Mouse (Mus musculus) MEL (cell line): ENCODE data around the gene Ambn. TPM values are rescaled to one million over a fixed set of nuclear protein-coding genes. Genes with fewer than 3 reads are reported as not detected.
"Not testable (repeated sequence)": the region's sequence is repeated elsewhere in the genome, so short reads cannot be mapped to it uniquely, and the experiment has no call there.

Experiments used
- DNase-seq: peaks from one replicate; pipeline ENCODE4 v3.0.0; 2011; ENCODE audit warnings: low read depth, low spot score
- H3K27ac ChIP-seq: 2 replicates; pipeline ENCODE4 v1.5.1; 2012; ENCODE audit warnings: low read depth, mild to moderate bottlenecking, control low read depth, low read length, moderate library complexity; ENCODE audit not compliant: control insufficient read depth
- H3K27me3 ChIP-seq, 2 experiments: fragments of 150-350 bp in 1 of 2; sonication (generic) in 1 of 2; 2 replicates each; pipeline ENCODE4 v1.6.1; 2012; ENCODE audit warnings: low read length in 2 of 2, mild to moderate bottlenecking in 2 of 2, improper control_type of control experiment in 1 of 2, moderate library complexity in 1 of 2; ENCODE audit not compliant: insufficient read depth in 2 of 2, control insufficient read depth in 1 of 2
- H3K36me3 ChIP-seq, 2 experiments: 2 replicates each; pipeline ENCODE4 v1.6.1; 2012 to 2014; ENCODE audit warnings: low read length in 2 of 2, improper control_type of control experiment in 1 of 2, inconsistent platforms in 1 of 2, mild to moderate bottlenecking in 1 of 2; ENCODE audit not compliant: insufficient read depth in 2 of 2, control insufficient read depth in 1 of 2
- H3K4me1 ChIP-seq, 2 experiments: fragments of 150-350 bp in 1 of 2; sonication (generic) in 1 of 2; 2 replicates each; pipeline ENCODE4 v1.6.1; 2012; ENCODE audit warnings: low read length in 2 of 2, improper control_type of control experiment in 1 of 2, mild to moderate bottlenecking in 1 of 2; ENCODE audit not compliant: insufficient read depth in 2 of 2, control insufficient read depth in 1 of 2
- H3K4me3 ChIP-seq, 2 experiments: fragments of 150-350 bp in 1 of 2; sonication (generic) in 1 of 2; 2 replicates each; pipeline ENCODE4 v1.5.1; 2012; ENCODE audit warnings: low read depth in 2 of 2, low read length in 2 of 2, mild to moderate bottlenecking in 2 of 2, moderate library complexity in 2 of 2, control low read depth in 1 of 2, improper control_type of control experiment in 1 of 2; ENCODE audit not compliant: control insufficient read depth in 1 of 2, insufficient read depth in 1 of 2
- H3K79me2 ChIP-seq: 2 replicates; pipeline ENCODE4 v1.6.1; 2012; ENCODE audit warnings: mild to moderate bottlenecking, low read length, moderate library complexity; ENCODE audit not compliant: control insufficient read depth, poor library complexity, insufficient read depth
- H3K9ac ChIP-seq: 2 replicates; pipeline ENCODE4 v1.6.1; 2012; ENCODE audit warnings: low read depth, mild to moderate bottlenecking, control low read depth, low read length, moderate library complexity; ENCODE audit not compliant: control insufficient read depth, poor library complexity, severe bottlenecking
- H3K9me3 ChIP-seq: fragments of 150-350 bp; sonication (generic); replicated peaks from 2 replicates; pipeline ENCODE4 v1.6.1; 2012; ENCODE audit warnings: mild to moderate bottlenecking, low read length, improper control_type of control experiment, moderate library complexity; ENCODE audit not compliant: insufficient read depth
- CHD2 ChIP-seq: IDR thresholded peaks from 2 replicates; pipeline ENCODE4 v1.6.1; 2011; ENCODE audit warnings: low read length, improper control_type of control experiment
- E2F4 ChIP-seq: IDR thresholded peaks from 2 replicates; pipeline ENCODE4 v1.6.1; 2011; ENCODE audit warnings: low read depth, low read length, improper control_type of control experiment, borderline replicate concordance
- EP300 ChIP-seq, 2 experiments: IDR thresholded peaks; 2 replicates each; pipeline ENCODE4 v1.6.1; 2011; ENCODE audit warnings: improper control_type of control experiment in 2 of 2, low read length in 2 of 2, low read depth in 1 of 2, mild to moderate bottlenecking in 1 of 2
- GATA1 ChIP-seq: IDR thresholded peaks from 2 replicates; pipeline ENCODE4 v1.6.1; 2011; ENCODE audit warnings: low read depth, low read length, improper control_type of control experiment
- HCFC1 ChIP-seq: IDR thresholded peaks from 2 replicates; pipeline ENCODE4 v1.6.1; 2012; ENCODE audit warnings: low read depth, mild to moderate bottlenecking, inconsistent platforms, low read length, improper control_type of control experiment, moderate library complexity
- JUND ChIP-seq: IDR thresholded peaks from 2 replicates; pipeline ENCODE4 v1.6.1; 2011; ENCODE audit warnings: low read depth, mild to moderate bottlenecking, improper control_type of control experiment, low read length
- MAZ ChIP-seq: IDR thresholded peaks from 2 replicates; pipeline ENCODE4 v1.6.1; 2012; ENCODE audit warnings: low read depth, mild to moderate bottlenecking, inconsistent platforms, low read length, improper control_type of control experiment
- POLR2A ChIP-seq, 2 experiments: IDR thresholded peaks; 2 replicates each; pipeline ENCODE4 v1.6.1; 2011 to 2012; ENCODE audit warnings: low read length in 2 of 2, mild to moderate bottlenecking in 2 of 2, control low read depth in 1 of 2, improper control_type of control experiment in 1 of 2, low read depth in 1 of 2, moderate library complexity in 1 of 2; ENCODE audit not compliant: control insufficient read depth in 1 of 2, insufficient read depth in 1 of 2, poor library complexity in 1 of 2
- RAD21 ChIP-seq: IDR thresholded peaks from 2 replicates; pipeline ENCODE4 v1.6.1; 2011; ENCODE audit warnings: mild to moderate bottlenecking, low read depth, low read length, improper control_type of control experiment
- SIN3A ChIP-seq: IDR thresholded peaks from 2 replicates; pipeline ENCODE4 v1.6.1; 2012; ENCODE audit warnings: low read length, improper control_type of control experiment, inconsistent platforms
- SMC3 ChIP-seq: IDR thresholded peaks from 2 replicates; pipeline ENCODE4 v1.6.1; 2011; ENCODE audit warnings: low read depth, low read length, improper control_type of control experiment
- TAL1 ChIP-seq: IDR thresholded peaks from 2 replicates; pipeline ENCODE4 v1.6.1; 2012; ENCODE audit warnings: mild to moderate bottlenecking, inconsistent platforms, low read length, moderate library complexity, mixed read lengths
- TBP ChIP-seq: IDR thresholded peaks from 2 replicates; pipeline ENCODE4 v1.8.0; 2011; ENCODE audit warnings: low read depth, low read length, improper control_type of control experiment
- TCF12 ChIP-seq: IDR thresholded peaks from 2 replicates; pipeline ENCODE4 v1.6.1; 2014; ENCODE audit warnings: low read depth, mild to moderate bottlenecking, inconsistent platforms, low read length, improper control_type of control experiment, moderate library complexity
- UBTF ChIP-seq: IDR thresholded peaks from 2 replicates; pipeline ENCODE4 v1.6.1; 2012; ENCODE audit warnings: low read depth, mild to moderate bottlenecking, inconsistent platforms, low read length, improper control_type of control experiment, moderate library complexity, borderline replicate concordance; ENCODE audit not compliant: insufficient read depth
- ZC3H11A ChIP-seq: IDR thresholded peaks from 2 replicates; pipeline ENCODE4 v1.6.1; 2012; ENCODE audit warnings: low read depth, mild to moderate bottlenecking, inconsistent platforms, low read length, improper control_type of control experiment
- ZKSCAN1 ChIP-seq: IDR thresholded peaks from 2 replicates; pipeline ENCODE4 v1.6.1; 2012; ENCODE audit warnings: low read depth, mild to moderate bottlenecking, inconsistent platforms, low read length, improper control_type of control experiment, moderate library complexity
- ZMIZ1 ChIP-seq: IDR thresholded peaks from 2 replicates; pipeline ENCODE4 v1.6.1; 2012; ENCODE audit warnings: low read depth, mild to moderate bottlenecking, inconsistent platforms, low read length, improper control_type of control experiment, moderate library complexity
- ZNF384 ChIP-seq: IDR thresholded peaks from 2 replicates; pipeline ENCODE4 v1.6.1; 2012; ENCODE audit warnings: low read depth, mild to moderate bottlenecking, inconsistent platforms, low read length, improper control_type of control experiment
- polyA plus RNA-seq, 2 experiments: library from polyadenylated mRNA; stranded (reverse) in 1 of 2; unstranded in 1 of 2; fragments of >175 nt in 1 of 2; fragments of >200 nt in 1 of 2; gene quantifications; 2 replicates each; pipeline versions ENCODE4 v1.2.1 to v1.2.4; 2012; ENCODE audit warnings: low replicate concordance in 2 of 2, low read depth in 1 of 2; ENCODE audit not compliant: insufficient read length in 2 of 2, insufficient read depth in 1 of 2, missing spikeins in 1 of 2
- total RNA-seq: library from RNA; depleted of rRNA; stranded (reverse); fragments of 300-350 nt; gene quantifications from 2 replicates; pipeline ENCODE4 v1.2.3, GENCODE M21; 2012; rRNA removed

Ambn gene
- total RNA-seq: not detected in 2 replicates
- not detected for polyA plus RNA-seq

DNA sequence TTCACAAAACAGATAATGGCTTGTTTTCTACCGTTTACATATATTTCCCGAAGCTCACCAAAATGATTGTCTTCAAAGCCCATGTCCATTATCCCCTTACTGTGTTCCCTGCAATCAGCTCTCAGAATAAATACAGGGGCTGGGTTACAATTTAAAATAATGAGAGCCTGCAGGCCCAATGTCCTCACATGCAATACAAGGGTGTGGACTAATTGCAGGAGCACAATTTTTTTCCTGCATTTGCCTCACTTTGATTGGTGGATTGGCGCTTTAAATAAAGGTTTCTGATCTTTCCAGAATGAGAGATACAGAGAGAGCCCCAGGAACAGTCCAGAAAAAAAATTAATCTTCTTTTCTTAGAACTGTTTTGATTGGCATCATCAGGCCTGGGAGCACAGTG lies at the start of gene Ambn:
TSS of gene Ambn (plus strand) at position 301 of the 400 bp plus-strand sequence.
- no peak for DNase-seq
- no peak within 1 kb of the TSS for H3K4me3 ChIP-seq
- no peaks in the 10 kb centered on the region for H3K4me1 ChIP-seq
- H3K9ac ChIP-seq: no peak within 1 kb of the TSS
- H3K79me2 ChIP-seq: no peaks in the 10 kb centered on the region
- H3K36me3 ChIP-seq: no peaks in the 10 kb centered on the region
- no peak for TF ChIP-seq JUND
- TF ChIP-seq ZC3H11A: no peak
- no peak for TF ChIP-seq EP300 (IDR thresholded peaks at IDR 0.05; ENCODE audit: low read depth in 1 of 2, low read length in 2 of 2)
- TF ChIP-seq ZNF384: no peak
- no peak for TF ChIP-seq ZKSCAN1
- no peak for TF ChIP-seq GATA1
- TF ChIP-seq CHD2: no peak
- no peak for TF ChIP-seq E2F4
- no peak for TF ChIP-seq POLR2A (IDR thresholded peaks at IDR 0.05; ENCODE audit: control insufficient read depth in 1 of 2, insufficient read depth in 1 of 2, low read depth in 1 of 2, low read length in 2 of 2, poor library complexity in 1 of 2)
- no peak for TF ChIP-seq TBP
- no peak for TF ChIP-seq SMC3
- no peak for TF ChIP-seq TCF12
- TF ChIP-seq ZMIZ1: no peak
- TF ChIP-seq UBTF: no peak
- no peak for TF ChIP-seq RAD21
- TF ChIP-seq SIN3A: no peak
- H3K27ac ChIP-seq: no peak within 1 kb of the TSS
- H3K27me3 ChIP-seq: no peaks in the 10 kb centered on the region
- H3K9me3 ChIP-seq: no peaks in the 10 kb centered on the region

DNA sequence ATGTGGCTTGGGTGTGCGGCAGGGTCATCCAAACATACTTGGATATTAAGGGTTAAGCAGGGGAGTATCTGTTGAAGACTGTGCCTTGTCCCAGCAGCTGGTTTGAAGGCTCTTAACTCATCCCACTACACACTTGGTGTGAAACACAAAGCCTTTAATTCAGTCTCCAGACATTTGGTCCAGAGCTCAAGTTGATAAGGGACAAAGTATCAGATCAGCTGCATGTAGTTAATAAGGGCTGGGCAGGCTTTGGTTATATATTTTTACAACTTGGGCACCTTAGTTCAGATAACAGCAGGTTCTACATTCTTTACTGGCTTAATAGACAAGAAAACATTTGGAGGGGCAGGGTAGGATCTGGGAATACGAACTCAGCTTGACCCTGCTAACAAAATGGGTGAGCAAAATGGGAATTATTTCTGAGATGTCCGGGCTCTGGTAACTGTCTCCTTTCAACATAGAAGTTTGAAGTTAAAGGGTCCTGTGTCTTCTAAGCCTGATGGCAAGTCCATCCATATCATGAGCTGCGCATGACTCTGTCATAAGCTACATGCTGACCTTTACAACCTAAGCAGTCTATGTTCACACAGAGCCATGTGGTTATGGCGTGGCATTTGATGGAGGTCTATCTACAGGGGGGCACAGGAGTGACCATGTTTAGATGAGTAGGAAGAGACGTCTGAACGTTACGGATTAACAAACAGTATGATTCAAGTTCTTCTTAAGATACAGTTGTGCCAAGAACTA lies 35.3 kb upstream of the Ambn start:
- H3K36me3 ChIP-seq: no peaks in the 10 kb centered on the region

DNA sequence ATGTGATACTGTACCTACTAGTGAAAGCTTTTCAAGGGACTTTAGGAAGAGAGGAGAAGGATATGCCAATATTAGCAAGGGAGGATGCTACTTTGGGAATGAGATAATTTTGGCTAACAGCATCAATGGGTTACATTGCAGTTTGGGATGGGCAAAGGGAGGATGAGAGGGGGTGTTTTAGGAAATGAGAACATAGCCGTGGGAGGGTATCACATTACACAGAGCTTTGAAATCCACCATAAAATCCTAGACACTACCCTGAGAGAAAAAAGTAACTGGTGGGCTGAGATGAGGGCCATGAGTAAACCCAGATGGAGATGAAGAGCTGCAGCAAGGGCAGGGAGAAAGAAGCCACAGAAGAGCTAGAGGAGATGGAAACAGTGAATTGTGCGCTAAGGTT lies 30.9 kb upstream of the Ambn start:
- not testable (repeated sequence) for H3K9ac ChIP-seq, H3K9me3 ChIP-seq, H3K27me3 ChIP-seq, H3K4me3 ChIP-seq, H3K36me3 ChIP-seq, H3K27ac ChIP-seq, DNase-seq, H3K4me1 ChIP-seq, H3K79me2 ChIP-seq

More for the DNA sequence above, 35.3 kb upstream of the Ambn start:
- Histone ChIP-seq H3K27me3 (no peaks in the 10 kb centered on the region), H3K9me3 (no peaks in the 10 kb centered on the region), H3K4me1 (no peaks in the 10 kb centered on the region), H3K9ac (no peak overlapping the region), H3K4me3 (no peak overlapping the region), H3K79me2 (no peaks in the 10 kb centered on the region), H3K27ac (no peak overlapping the region)
- TF ChIP-seq TAL1: no peak
- TF ChIP-seq SMC3: no peak
- no peak for TF ChIP-seq MAZ
- TF ChIP-seq HCFC1: no peak
- no peak for TF ChIP-seq ZMIZ1
- no peak for TF ChIP-seq UBTF
- TF ChIP-seq SIN3A: no peak
- no peak for DNase-seq
